Mouse (Mus musculus): ENCODE data around the gene Magea1. TPM values are rescaled to one million over a fixed set of nuclear protein-coding genes. Genes with fewer than 3 reads are reported as not detected.
"Not testable (repeated sequence)": the region's sequence is repeated elsewhere in the genome, so short reads cannot be mapped to it uniquely, and the experiment has no call there.

The Magea1 gene
- polyA plus RNA-seq (2015; fragmentation: Nextera tagmentation; extraction: Ambion mirVana), result not detected in 2 replicates

DNA sequence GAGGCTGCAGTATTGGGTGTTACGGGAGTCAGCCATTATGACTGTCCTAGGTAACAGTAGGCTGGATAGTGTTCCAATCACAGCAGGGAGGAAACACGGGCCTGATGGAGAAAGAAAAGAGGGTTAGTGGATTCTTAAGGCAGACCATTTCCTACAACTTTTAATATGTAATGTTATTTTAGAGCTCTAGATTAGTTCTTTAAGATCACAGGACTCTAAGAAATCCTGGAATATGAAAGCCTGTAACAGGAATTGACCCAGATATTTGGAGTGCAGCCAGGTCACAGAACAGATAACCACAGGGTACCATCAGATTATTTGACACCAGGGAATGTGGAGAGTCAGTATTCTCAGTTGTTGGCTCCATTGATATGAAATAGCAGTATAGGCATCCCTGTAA is at the start of gene Magea1:
Gene Magea1, minus strand, starts transcription at position 101 of the 400 bp plus-strand sequence.
- not testable (repeated sequence) for H3K4me2 ChIP-seq; H3K4me1 ChIP-seq; H3K9ac ChIP-seq; H3K27ac ChIP-seq; ATAC-seq (ENCODE audit: insufficient number of reproducible peaks, low FRiP score, low TSS enrichment, low read depth); H3K27me3 ChIP-seq; H3K9me3 ChIP-seq; H3K4me3 ChIP-seq; H3K36me3 ChIP-seq
- 87% methylated on average over 1 of the region's 2 CpGs for WGBS

DNA sequence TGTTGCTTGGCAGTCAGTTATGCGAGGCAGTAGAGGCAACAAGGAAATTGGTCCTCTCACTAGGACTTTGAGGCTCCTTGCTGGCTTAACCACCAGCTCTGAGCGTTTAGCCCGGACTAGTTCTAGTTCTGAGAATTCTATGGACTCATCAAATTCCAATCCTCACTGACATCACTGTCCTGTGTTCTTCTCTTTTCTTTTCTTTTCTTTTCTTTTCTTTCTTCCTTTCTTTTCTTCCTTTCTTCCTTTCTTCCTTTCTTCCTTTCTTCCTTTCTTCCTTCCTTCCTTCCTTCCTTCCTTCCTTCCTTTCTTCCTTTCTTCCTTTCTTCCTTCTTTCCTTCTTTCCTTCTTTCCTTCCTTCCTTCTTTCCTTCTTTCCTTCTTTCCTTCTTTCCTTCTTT is 38.7 kb upstream of the Magea1 start, which contains the start of gene Cldn34b2:
Gene Cldn34b2, minus strand, starts transcription at position 101 of the 400 bp plus-strand sequence.
- not testable (repeated sequence) for H3K4me2 ChIP-seq; H3K36me3 ChIP-seq; H3K4me1 ChIP-seq; H3K27ac ChIP-seq; H3K9me3 ChIP-seq; H3K27me3 ChIP-seq; H3K9ac ChIP-seq; H3K4me3 ChIP-seq; ATAC-seq (ENCODE audit: insufficient number of reproducible peaks, low FRiP score, low TSS enrichment, low read depth)
- WGBS, result 89% methylated on average over 3 of the region's 3 CpGs

DNA sequence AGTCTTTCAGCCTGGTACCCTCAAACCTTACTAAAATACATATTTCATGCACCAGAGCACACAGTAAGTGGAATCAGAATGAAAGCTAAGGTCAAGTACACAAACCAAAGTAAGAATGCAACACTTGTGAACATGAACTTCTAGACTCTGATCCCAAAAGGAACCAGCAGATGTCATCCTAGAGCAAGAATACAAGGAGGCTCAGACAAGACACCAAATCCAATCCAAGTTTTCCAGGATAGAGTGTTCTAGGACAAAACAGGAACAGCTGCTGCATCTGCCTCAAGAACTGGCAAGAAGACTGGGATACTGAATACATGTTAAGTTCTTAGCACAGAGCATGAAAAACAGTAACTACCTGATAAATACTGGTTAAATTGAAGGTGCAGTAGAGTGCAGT is 8.4 kb upstream of the Magea1 start:
- no peaks in the 10 kb centered on the region for H3K4me1 ChIP-seq
- H3K9ac ChIP-seq, result no peak overlapping the region
- no peaks in the 10 kb centered on the region for H3K36me3 ChIP-seq
- no peak overlapping the region for H3K27ac ChIP-seq
- no peak overlapping the region for H3K4me3 ChIP-seq
- no peak for ATAC-seq (ENCODE audit: insufficient number of reproducible peaks, low FRiP score, low TSS enrichment, low read depth)
- no peak overlapping the region for H3K4me2 ChIP-seq
- H3K9me3 ChIP-seq, result no peaks in the 10 kb centered on the region
- H3K27me3 ChIP-seq, result no peaks in the 10 kb centered on the region

DNA sequence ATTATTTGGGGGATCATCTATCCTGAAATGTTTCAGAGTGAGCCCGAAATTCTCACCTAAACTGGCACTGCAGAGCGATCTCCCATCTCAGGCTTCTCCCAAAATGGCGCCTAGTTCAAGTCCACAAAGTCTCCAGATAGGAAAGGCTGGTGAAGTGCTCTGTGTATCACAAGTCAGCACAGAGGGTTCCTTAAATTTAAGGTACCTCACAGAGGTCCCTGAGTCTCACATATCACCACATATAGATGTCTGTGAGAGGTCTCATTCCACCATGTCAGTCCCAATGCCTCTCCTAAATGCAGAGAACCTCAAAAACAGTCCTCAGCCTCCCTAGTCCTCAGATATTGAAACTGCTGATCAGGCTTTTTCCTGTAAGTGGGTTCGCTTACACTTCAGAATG is 4.0 kb upstream of the Magea1 start, which contains the start of gene Magea2:
Gene Magea2, minus strand, starts transcription at position 101 of the 400 bp plus-strand sequence.
- H3K4me3 ChIP-seq; H3K36me3 ChIP-seq; H3K9me3 ChIP-seq; H3K4me2 ChIP-seq; H3K9ac ChIP-seq; H3K4me1 ChIP-seq; H3K27ac ChIP-seq; ATAC-seq (ENCODE audit: insufficient number of reproducible peaks, low FRiP score, low TSS enrichment, low read depth); H3K27me3 ChIP-seq: not testable (repeated sequence)
- 84% methylated on average over 4 of the region's 4 CpGs for WGBS

DNA sequence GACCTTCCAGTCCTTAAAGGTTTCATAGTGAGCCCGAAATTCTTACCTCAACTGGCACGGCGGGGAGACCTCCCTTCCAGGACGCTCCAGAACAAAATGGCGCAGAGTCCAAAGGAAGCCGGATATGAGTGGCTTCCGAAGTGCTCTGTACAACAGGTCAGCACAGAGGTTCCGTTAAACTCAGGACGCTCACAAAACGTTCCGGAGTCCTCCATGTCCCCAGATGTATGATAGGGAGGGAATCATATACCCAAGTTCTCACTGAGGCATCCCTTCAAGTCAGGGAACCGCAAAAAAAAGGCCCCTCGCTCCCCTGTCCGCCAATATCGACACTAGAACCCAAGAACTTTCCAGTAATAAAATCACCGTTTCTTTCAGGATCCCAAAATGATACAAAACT is 26.5 kb downstream of the Magea1 start, which contains the start of gene Magea5:
Gene Magea5, minus strand, starts transcription at position 101 of the 400 bp plus-strand sequence.
- not testable (repeated sequence) for H3K4me1 ChIP-seq

More for the DNA sequence above, 26.5 kb downstream of the Magea1 start, which contains the start of gene Magea5:
- WGBS, result 83% methylated on average over 16 of the region's 16 CpGs
- not testable (repeated sequence) for H3K27me3 ChIP-seq; H3K4me3 ChIP-seq; H3K36me3 ChIP-seq; H3K4me2 ChIP-seq; H3K27ac ChIP-seq; H3K9ac ChIP-seq; H3K9me3 ChIP-seq; ATAC-seq (ENCODE audit: insufficient number of reproducible peaks, low FRiP score, low TSS enrichment, low read depth)

Other genes starting within 250 kb of the Magea1 start
- gene Cldn34b1, start 199.5 kb downstream of the Magea1 start, polyA plus RNA-seq (2015; fragmentation: Nextera tagmentation; extraction: Ambion mirVana), result not detected in 2 replicates
- gene Magea6, start 153.8 kb downstream of the Magea1 start, polyA plus RNA-seq (2015; fragmentation: Nextera tagmentation; extraction: Ambion mirVana), result not detected in 2 replicates
- not detected in 2 replicates for gene Magea3, start 140.3 kb downstream of the Magea1 start, polyA plus RNA-seq (2015; fragmentation: Nextera tagmentation; extraction: Ambion mirVana)
- not detected in 2 replicates for gene Magea8, start 93.9 kb downstream of the Magea1 start, polyA plus RNA-seq (2015; fragmentation: Nextera tagmentation; extraction: Ambion mirVana)
- gene Magea5, start 26.6 kb downstream of the Magea1 start, polyA plus RNA-seq (2015; fragmentation: Nextera tagmentation; extraction: Ambion mirVana), result not detected in 2 replicates
- gene Magea2, start 3.9 kb upstream of the Magea1 start, polyA plus RNA-seq (2015; fragmentation: Nextera tagmentation; extraction: Ambion mirVana), result not detected in 2 replicates
- not detected in 2 replicates for gene Cldn34b2, start 38.6 kb upstream of the Magea1 start, polyA plus RNA-seq (2015; fragmentation: Nextera tagmentation; extraction: Ambion mirVana)
- gene Sat1, start 126.7 kb upstream of the Magea1 start, polyA plus RNA-seq (2015; fragmentation: Nextera tagmentation; extraction: Ambion mirVana), result 152 and 162 TPM in 2 replicates
- 58.1 and 61.6 TPM in 2 replicates for gene Acot9, start 172.7 kb upstream of the Magea1 start, polyA plus RNA-seq (2015; fragmentation: Nextera tagmentation; extraction: Ambion mirVana)